Mouse (Mus musculus) heart, adult 11 months (tissue): ENCODE data around the gene Patz1.
A peak's percentile ranks its signal among the peaks of the same experiment; 100 is the strongest.

ENCODE experiments used
- DNase-seq: peaks from one replicate; pipeline ENCODE4 v3.0.0; 2022

Patz1 gene

DNA sequence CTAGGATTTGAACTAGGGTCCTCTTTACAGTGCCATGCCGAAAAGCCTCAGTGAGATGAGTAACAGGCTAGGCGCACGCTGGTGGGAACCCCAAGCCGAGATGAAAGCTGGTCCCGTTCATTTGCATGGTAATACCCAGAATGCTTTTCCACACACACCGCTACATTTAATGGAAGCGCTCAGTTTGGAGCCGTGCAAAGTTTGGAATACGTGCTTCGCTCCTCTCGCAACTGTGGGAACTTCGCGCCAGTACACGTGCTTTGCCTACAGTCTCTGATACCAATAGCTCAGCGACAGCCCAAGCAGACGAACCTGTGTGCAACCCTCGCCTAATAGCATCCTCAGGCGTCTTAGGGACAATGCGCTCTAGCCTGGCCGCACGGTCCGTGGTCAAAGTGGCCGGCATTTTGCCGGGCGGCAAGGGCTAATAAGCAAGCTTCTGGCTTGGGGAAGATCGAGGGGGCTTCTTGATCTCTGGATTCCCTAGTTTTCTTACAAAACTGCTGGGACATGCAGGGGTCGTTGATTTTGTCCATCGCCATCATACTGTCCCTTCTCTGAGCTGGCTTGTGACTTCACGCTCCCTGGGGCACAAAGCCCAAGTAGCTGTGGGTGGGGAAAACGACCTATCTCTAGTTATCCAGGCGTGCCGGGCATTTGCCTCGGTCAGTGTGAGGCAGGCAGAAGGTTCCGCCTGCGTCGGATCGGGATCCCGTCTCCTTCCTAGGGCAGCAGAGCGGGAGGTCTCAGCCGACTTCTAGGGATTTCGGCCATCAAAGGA lies at the start of gene Patz1:
TSS of gene Patz1 (plus strand) at position 354 of the 781 bp plus-strand sequence.
- peak; percentile 97 for DNase-seq

DNA sequence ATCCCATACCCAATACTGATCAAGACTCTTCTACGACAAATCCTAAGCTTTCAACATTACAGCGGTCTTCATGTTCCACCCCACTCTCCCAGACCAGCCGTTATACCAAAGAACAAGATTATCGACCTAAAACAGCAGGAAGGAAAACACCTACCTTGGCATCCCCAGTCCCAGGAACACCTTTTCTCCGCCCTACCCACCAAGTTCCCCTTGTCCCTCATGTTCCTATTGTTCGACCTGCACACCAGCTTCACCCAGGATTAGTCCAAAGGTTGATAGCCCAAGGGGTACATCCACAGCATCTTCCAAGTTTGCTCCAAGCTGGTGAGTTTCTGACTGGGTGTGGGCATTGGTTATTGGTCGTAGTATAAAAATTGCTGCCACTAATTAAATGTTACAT lies 46.3 kb upstream of the Patz1 start:
- peak; percentile 79 for DNase-seq

DNA sequence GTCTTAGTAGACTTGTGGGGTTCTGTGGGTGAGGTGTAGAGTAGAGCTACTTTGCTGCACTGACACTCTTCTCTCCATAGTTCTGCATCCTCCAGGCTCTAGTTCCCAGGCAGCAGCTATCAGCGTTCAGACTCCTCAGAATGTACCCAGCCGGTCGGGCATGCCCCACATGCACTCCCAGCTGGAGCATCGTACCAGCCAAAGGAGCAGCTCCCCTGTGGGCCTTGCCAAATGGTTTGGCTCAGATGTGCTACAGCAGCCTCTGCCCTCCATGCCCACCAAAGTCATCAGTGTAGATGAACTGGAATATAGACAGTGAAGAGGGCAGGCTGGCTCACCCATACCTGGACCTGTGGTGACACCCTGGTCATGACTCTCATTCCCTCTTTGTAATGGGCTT lies 44.9 kb upstream of the Patz1 start:
- peak; percentile 86 for DNase-seq

DNA sequence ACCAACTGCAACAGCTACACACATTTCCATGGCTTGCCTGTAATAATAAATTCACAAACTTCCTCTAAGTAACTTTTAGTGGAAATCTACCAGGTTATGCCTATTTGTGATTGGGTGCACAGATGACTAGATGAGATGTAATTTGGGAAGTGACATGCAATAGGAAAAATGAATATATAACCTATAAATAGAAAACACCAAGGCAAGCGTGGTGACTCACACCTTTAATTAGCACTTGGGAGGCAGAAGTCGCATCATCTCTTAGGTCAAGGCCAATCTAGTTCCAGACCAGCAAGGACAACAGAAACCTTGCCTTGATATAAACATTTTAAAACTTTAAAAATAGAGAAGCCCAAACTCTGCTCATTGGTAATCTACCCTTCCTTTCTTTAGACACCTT lies 41.3 kb upstream of the Patz1 start:
- no peak for DNase-seq

DNA sequence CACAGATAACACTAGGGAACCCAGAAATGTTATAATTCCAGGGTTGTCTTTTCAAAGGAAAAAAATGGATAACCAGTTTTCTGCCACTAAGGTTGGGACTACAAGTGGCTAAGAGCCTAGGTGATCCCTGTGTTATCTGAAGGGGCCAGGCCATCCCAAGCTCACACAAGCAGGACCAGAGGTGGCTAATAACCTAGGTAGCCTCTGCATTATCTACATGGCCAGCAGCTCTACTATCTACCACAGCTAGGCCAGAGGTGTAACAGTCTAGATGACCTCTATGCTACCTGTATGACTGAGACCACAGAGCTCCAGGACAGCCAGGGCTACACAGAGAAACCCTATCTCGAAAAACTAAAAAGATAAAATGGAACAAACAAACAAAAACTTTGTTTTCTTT lies 29.1 kb upstream of the Patz1 start:
- peak; percentile 61 for DNase-seq

DNA sequence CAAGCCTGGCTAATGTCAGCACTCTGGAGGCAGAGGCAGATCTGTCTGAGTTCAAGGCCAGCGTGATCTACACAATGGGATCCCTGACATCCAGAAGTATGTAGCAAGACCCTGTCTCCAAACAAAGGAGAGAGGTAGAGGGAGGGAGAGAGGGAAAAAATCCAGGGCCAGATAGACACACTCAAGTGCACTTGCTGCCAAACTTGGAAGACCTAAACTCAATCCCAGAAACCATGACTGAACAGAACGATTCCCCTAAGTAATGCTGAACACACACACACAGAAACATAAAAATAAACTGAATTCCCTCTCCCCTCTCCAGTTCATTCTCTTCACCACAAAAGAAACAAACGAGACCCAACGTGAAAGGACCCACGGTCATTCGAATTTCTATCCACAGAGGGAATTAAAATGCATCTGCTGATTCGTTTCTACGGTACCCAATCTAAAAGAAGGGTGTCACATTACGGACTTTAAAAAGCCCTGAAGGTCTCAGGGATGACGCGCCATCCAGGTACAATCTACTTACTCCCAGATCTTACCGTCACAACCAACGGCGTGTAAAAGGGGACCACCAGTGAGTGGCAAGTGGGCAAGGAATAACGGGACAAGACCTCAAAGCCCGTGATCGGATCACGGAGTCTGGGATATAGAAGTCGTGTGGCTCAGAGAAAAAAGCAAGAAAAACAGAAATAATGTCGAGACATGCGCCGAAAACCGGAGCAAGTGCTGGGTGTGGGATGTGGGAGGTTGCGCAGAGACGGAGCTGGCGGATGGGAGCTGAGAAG lies 23.2 kb upstream of the Patz1 start:
- peak; percentile 75 for DNase-seq

DNA sequence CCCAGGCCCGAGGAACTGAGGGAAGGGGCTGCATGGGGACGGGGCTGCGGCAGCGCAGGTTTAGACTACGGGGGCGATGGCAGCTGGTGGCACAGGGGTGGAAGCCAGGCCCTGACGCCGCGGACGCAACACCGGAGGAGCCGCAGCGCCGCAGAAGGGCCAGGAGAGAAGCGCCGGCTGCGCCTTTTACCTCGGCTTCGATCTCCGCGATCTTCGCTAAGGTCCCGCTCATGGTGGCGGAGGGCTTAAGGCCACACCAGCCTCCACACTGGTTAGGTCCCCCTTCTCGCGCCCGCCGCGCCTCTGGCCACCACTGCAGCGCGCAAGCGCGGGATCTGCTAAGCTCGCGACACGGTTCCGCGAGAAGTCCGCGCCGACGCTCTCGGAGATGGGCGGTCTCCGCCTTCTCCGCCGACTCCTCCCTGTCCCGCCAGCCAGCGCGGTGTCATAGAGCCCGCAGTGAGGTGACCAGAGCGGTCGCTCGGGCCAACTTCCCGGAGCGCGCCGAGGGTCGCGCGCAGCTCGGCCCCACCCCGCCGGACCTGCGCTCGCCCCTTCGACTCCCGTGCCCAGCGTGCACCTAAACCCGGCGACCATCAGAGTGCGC lies 22.5 kb upstream of the Patz1 start, which contains the start of gene Drg1:
TSS of gene Drg1 (minus strand) at position 337 of the 607 bp plus-strand sequence.
- peak; percentile 99 for DNase-seq

DNA sequence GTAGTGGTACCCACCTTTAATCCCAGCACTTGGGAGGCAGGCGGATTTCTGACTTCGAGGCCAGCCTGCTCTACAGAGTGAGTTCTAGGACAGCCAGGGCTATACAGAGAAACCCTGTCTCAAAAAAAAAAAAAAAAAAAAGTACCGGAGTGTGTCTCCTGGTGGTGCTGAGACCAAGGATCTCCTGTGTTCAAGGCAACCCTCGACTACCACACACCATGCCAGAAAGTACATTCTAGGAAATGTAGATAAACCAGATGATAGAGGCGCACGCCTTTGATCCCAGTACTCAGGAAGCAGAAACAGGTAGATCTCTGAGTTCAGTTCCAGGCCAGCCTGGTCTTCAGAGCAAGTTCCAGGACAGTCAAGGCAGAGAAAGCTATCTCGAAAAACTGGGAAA lies 21.5 kb upstream of the Patz1 start:
- DNase-seq: peak; percentile 84

DNA sequence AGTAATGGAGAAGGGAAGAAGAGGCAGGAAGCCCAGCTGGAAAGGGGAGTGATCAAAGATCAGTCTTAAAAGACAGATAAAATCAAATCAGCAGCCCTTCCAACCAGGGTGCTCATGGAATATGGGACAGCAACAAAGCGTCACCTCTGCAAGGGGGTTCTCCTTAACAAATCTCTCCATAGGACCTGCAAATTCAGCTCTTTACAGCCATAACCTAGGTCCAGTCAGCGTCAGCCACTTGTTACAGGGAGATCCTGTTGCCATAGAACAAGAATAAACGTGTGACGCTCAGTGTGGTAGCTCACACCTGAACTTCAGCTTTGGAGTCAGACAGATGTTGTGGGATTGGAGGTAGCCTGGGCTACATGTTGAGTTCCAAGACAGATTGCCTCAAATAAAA lies 19.4 kb upstream of the Patz1 start:
- DNase-seq: peak; percentile 61

DNA sequence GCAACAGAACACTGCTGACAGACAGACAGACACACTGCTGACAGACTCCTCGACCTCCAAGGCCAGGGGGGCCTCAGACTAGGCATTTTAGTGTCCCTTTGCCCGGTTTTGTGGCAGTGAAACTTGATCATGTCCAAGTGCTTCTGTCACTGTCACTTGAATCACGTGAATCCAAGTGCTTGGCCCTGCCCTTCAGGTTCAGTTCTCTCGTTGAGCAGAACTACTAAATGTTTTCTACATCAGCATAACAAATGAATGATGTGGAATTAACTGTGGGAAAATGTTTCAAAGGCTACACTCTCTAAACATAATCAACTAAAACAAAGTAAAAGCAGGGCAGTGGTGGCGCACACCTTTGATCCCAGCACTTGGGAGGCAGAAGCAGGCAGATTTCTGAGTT lies 10.3 kb upstream of the Patz1 start:
- DNase-seq: no peak

DNA sequence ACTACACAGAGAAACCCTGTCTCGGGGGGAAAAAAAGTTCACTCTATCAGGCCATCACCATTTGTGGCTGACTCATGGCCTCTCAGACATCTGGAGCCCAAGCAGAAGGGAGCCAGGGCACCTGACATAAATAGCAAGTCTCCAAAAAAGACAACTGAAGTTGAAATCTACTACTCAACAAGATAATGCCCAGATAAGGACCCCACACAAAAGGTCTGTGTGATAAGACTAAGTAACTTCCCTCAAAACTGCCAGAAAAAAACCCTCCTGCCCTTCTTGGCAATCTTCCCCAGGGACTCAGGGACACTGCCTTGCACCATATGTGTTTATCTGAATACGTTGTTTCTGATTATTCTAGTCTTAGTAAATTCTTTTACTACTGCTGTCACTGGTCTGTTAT lies 8.9 kb upstream of the Patz1 start:
- peak; percentile 15 for DNase-seq

DNA sequence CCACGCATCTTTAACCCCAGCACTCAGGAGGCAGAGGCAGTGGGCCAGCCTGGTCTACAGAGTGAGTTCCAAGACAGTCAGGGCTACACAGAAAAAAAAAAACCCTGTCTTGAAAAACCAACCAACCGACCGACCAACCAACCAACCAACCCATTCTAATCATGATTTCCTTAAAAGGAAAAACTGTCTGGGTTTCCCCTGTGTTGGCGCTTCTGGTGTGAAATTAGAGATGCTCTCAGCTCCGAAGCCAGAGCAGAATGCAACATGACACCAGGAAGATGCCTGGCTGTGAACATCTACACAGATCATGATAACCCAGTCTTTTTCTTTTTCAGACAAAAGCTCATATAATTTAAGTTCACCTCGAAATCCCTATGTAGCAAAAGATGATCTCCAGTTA lies 5.8 kb upstream of the Patz1 start:
- peak; percentile 56 for DNase-seq

DNA sequence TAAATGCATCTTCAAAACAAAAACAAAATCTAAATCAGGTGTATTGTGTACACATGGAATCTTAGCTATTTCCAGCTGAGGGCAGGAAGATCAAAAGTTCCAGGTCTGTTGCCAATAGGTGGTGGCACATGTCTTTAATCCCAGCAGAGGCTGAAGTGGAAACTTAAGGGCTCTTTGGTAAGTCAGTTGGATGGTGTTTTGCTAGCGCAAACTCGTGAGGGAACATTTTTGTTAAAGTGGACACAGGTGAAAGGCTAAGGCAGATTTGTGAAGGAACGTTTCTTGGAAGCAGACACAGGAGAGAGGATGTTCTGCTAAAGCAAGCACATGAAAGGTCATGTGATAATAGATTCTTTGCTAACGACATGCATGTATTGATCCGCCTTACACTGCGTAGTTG lies 5.0 kb upstream of the Patz1 start:
- DNase-seq: peak; percentile 52

DNA sequence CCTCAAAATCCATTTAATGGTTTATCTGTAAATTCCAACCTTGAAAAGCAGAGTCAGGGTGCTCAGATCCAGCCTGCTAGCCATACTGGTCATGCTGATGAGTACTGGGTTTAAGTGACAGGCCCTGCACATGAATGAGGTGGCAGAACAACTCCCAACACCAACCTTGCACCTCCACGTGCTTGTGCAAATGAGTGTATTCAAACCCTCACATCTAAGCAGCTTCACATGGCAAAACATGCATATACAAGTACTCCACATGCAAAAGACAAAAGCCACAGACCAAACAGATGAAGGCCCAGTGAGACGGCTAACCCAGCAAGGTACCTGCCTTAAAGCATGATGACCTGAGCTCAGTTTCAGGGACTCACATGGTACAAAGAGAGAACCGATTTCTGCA lies 2.7 kb upstream of the Patz1 start:
- peak; percentile 34 for DNase-seq

DNA sequence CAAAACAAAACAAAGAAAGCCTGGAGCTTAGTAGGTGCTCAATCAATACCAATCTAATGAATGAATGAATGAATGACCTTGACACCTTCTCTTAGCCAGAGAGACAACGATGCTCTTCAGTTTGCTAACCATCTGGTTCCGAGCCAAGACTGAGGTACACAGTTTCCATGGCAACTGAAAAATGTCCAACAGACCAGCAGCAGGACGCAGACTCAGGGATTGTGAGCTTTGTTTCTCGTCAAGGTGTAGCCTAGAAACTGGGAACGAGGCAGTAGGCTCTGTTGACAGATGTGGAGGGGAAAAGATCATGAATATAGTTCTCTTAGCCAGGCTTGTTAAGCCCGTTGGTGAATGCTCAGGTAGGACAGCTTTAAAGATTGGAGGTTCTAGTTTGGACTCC lies 1.5 kb upstream of the Patz1 start:
- peak; percentile 61 for DNase-seq

DNA sequence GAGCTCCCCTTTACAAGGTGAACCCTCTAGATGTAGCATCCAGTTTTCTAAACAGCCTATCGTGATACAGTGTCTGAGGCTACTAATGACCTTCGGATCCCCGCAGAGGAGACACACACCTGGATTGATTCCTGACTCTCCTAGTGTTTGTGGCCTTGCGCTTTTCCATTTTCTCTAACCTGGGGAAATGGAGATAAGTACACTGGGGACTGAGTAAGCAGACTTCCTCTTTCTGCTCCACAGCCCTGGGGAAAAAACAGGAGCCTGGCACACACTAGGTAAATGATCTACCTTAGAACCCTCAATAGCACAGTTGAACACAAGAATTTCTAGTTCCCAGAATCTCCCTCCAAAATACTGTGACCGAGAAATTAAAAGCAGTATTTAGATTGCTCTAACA lies 753 bp upstream of the Patz1 start:
- DNase-seq: peak; percentile 83

DNA sequence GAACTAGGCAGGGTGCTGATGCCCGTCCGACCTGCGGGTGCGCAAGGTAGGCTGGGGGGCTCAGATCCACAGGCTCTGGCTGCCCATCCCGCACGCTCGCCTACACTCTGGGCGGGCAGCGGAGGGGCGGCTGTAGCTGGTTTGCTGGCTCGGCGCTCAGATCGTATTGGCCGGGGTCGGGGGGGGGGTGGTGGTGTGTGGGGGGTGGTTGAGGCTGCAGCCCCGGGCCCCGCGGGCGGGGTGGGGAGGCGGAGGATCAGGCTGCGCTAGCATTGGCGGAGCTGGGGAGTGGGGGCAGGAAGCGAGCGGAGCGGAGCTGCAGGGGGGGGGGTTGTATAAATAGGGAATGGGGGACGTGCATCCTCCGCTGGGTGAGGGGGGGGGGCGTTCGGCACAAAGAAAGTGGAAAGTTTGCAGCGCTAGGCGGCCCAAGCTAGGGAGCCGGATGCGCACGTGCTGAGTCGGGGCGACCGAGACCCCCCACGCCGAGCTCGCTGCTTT lies 678 bp downstream of the Patz1 start:
- peak; percentile 99 for DNase-seq

DNA sequence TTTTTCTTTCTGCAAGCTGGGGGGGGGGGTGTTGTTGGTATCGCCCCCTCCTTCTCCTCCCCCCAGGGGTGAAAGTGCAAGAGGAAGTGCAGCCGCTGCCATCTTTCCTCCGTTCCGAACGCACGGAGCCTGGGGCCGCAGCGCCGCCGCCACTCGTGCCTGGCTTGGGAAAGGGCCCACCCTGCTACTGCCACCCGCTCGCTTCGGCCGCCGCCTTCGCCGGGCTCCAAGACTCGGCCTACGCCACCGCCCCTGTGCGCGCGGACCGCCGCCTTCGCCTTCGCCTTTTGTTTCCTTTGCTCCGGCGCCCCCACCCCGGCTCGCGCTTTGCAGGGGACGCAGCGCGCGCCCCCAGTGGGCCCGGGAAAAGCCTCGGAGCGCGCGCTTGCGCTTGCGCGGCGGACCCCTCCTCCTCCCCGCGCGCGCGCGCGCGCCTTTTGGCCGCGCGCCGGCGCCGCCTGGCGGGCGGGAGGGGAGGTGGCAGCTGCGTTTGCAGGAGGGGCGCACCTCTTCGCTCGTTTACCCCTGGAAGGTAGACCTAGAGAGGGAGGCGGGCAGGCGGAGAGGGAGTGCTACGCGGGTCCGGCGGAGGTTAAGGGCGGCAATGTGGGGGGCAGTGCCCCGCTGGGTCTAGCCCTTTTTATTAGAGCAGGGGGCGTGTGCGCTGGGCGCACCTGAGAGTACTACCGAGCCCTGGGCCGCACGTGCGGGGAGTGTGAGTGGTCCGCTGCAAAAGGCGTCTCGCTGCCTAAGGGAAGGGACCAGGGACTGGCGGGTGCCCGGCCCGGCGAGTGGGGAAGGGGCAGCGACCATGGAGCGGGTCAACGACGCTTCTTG lies 1.3 kb downstream of the Patz1 start:
- peak; percentile 99 for DNase-seq

DNA sequence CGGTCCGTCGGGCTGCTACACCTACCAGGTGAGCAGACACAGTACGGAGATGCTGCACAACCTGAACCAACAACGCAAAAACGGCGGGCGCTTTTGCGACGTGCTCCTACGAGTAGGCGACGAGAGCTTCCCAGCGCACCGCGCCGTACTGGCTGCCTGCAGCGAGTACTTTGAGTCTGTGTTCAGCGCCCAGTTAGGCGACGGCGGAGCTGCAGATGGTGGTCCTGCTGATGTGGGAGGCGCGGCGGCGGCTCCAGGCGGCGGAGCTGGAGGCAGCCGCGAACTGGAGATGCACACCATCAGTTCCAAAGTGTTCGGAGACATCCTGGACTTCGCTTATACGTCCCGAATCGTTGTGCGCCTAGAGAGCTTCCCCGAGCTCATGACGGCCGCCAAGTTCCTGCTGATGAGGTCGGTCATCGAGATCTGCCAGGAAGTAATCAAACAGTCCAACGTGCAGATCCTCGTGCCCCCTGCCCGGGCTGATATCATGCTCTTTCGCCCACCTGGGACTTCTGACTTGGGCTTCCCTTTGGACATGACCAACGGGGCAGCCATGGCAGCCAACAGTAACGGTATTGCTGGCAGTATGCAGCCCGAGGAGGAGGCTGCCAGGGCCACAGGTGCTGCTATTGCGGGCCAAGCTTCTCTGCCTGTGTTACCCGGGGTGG lies 2.1 kb downstream of the Patz1 start:
- DNase-seq: no peak

DNA sequence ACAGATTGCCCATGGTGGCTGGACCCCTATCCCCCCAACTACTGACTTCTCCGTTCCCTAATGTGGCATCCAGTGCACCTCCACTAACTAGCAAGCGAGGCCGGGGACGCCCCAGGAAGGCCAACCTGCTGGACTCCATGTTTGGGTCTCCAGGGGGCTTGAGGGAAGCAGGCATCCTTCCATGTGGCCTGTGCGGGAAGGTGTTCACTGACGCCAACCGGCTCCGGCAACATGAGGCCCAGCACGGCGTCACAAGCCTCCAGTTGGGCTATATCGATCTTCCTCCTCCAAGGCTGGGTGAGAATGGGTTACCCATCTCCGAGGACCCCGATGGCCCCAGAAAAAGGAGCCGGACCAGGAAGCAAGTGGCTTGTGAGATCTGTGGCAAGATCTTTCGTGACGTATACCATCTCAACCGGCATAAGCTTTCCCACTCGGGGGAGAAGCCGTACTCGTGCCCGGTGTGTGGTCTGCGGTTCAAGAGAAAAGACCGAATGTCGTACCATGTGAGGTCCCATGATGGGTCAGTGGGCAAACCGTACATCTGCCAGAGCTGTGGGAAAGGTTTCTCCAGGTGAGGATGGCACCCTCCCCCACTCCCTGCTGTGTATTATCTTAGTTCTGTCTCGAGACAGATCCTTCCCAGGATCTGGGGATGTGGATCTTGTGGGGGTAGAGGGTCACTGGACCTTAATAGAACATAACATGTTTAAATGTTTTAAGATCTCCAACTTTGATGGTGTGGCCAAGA lies 2.8 kb downstream of the Patz1 start:
- peak; percentile 96 for DNase-seq

DNA sequence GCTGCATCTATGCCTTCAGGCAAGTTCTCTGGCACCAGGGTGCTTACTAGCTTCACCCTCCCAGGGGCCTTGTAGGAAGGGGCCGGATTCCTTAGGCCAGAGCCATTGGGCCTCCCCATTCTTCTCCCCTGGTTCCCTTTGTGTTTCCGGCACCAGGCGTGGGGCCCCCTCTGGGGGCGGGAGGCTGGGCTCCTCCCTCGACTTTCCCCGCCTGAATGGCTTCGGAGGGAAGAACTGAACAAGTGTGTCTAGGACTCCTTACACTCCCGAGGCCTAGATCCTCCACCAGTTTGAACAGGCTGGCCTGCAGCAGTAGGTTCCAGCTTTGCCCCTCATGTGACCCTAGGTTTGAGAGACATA lies 3.4 kb downstream of the Patz1 start:
- peak; percentile 96 for DNase-seq
